Mouse (Mus musculus) ovary, adult 18-20 months (tissue): ENCODE results near the gene Babam1.

Source experiments
- DNase-seq: peaks from one replicate; pipeline ENCODE4 v3.0.0; 2022; ENCODE audit warnings: low spot score, mixed read lengths

Babam1 gene

GRCm38 (mm10) chr8:71396639-71397305 is at the start of gene Babam1:
Gene Babam1 (plus strand): TSS chr8:71396861.
- DNase-seq = peak; percentile 94

- no peak for DNase-seq
These were observed 45.5 kb upstream of the Babam1 start for GRCm38 (mm10) chr8:71351117-71351516.

DNA sequence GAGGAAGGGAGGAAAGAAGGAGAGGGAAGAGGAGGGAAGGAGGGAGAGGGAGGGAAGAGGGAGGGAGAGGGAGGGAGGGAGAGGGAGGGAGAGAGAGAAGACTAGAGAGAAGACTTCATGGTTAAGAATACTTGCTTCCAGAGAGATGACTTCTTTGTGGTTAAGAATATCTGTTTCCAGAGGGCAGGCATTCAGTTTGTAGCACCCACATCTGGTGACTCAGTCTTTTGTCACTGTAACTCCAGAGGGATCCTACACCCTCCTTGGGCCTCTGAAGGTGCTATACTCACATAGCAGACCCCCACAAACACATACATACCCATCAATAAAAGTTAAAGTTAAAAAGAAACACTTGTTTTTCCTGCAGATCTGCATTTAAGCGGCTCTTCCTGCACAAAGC is 45.1 kb upstream of the Babam1 start:
- DNase-seq = no peak

DNA sequence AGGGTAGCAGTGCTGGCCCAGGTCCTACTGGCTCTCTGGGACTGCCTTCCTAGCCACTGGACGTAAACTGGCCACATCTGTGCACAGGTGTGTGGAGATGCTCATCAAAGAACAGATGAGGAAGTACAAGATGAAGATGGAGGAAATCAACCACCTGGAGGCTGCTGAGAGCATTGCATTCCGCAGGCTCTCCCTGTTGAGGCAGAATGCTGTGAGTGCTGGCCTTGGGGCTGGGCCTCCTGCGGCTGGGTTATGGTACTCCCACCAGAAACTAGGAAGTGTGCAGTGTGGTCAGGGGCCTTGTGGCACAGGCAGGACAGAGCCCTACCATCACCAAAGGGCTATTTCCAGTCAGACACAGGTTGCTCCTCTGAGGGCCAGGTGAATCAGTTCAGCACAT is 38.6 kb upstream of the Babam1 start:
- no peak for DNase-seq

GRCm38 (mm10) chr8:71366771-71367528 is 29.7 kb upstream of the Babam1 start, which contains the start of gene Use1:
Gene Use1 (plus strand): TSS chr8:71366848.
- peak; percentile 70 for DNase-seq

DNA sequence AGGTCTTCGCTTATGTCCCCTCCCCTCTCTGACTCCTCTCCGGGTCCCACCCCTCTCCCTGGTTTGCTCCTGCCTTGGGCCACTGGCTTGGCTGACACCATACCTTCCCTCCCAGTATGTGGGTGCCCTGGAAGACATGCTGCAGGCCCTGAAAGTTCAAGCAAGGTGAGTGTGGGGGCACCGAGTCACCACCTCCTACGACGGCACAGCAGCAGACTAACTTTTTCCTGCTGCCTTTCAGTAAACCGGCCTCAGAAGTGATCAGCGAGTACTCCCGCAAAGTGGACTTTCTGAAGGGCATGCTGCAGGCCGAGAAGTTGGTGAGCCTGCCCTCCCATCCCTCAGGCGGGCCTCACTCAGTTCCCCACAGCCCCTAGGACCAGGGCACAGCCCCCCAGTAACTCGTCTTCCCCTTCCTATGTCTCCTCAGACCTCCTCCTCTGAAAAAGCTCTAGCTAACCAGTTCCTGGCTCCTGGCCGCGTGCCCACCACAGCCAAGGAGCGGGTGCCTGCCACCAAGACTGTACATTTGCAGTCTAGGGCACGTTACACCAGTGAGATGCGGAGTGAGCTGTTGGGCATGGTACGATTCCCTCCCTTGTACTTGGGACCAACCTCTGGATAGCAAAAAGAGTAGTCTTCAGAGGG is 29.0 kb upstream of the Babam1 start:
- peak; percentile 92 for DNase-seq

DNA sequence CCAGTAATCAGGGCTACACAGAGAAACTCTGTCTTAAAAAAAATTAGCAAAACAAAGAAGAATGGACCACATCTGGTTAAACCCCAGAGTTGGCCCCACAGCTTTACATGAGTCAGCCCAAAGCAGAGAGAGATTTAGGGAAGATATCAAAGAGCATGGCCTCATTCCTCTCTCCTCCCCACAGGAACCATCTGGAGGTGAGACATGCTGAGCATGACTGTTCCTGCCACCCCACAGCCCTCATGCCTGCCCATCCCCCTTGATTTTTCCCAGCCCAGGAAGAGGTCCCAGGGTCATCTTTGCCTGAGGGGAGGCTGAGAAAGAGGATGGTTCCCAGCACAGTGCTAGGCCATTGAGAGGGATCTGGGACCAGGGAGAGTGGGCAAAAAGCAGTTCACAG is 28.3 kb upstream of the Babam1 start:
- no peak for DNase-seq

- no peak for DNase-seq
These were observed 27.5 kb upstream of the Babam1 start for GRCm38 (mm10) chr8:71369040-71369718.

- DNase-seq = no peak
These were observed 25.9 kb upstream of the Babam1 start for GRCm38 (mm10) chr8:71370711-71371235.

GRCm38 (mm10) chr8:71371236-71371848 is 25.3 kb upstream of the Babam1 start, which contains the start of gene Ocel1:
Gene Ocel1 (plus strand): TSS chr8:71371298.
- peak; percentile 97 for DNase-seq

- DNase-seq = no peak
These were observed 24.2 kb upstream of the Babam1 start for GRCm38 (mm10) chr8:71372427-71372826.

DNA sequence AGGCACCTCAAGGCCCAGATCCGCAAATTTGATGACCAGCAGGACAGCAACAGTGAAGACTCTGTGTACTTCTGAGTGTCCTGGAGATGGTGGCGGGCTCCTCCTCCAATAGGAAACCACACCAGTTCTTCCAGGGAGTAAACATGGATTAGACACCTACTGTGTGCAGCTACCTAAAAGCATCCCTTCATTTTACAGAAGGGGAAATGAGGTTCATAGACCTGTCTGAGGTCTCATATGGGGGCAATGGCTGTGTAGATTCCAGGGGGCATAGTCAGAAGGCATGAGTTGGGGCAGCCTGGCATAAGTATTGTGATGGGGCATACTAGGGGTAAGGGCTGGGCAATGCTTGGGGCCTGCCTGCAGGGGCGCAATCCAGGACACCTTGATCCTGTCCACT is 23.7 kb upstream of the Babam1 start:
- no peak for DNase-seq

GRCm38 (mm10) chr8:71374616-71375206 is 21.9 kb upstream of the Babam1 start:
- no peak for DNase-seq

- DNase-seq = peak; percentile 38
These were observed 20.9 kb upstream of the Babam1 start for GRCm38 (mm10) chr8:71375581-71376422.

- no peak for DNase-seq
These were observed 20.1 kb upstream of the Babam1 start for GRCm38 (mm10) chr8:71376423-71377030.

DNA sequence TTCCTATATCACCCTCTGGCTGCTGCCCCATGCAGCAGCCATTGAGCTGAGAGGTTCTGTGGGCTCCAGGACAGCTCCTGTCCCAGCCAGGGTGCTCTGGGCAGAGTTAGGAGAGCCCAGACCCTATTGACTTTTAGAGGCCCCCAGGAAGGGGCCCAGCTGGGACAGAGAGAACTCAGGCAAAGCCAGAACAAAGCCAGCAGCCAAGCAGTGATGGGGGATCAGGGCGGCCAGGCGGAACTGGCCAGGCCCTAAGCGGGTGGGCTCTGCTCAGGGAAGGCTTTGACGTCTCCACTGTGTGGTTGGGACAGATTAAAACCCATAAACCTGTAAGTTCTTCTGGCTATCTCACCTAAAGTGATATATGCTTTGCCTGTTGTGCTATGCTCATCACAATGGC is 17.7 kb upstream of the Babam1 start:
- no peak for DNase-seq

DNA sequence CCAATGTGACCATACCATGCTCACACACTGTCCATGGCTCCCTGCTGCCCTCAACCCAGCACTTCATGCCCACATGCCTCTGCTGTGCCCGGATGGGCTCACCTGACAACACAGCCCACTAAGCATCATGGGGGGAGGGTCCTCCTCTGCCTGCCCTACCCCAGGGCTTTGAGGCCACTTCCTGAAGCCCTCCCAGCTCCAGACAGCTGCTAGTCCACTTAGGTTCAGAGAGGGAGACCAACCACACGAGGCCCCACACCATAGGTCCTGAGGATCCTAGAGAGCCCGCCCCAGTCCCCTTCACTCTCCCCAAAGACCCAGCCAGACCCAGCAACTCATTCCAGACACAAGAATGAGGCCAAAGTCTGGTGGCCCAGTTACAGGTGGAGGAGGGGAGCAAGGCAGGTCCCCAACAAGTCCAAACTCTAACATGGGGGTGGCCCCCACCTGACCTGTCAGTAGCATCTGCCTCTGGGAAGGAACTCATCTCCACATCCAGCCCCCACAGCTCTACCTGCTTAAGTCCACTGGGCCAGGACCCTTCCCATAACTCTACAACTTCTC is 17.1 kb upstream of the Babam1 start:
- no peak for DNase-seq

- no peak for DNase-seq
These were observed 16.2 kb upstream of the Babam1 start for GRCm38 (mm10) chr8:71380178-71381171.
